In genomic region chr12:28693738-28694137, GRCm38 (mm10) we compare ENCODE assay signal across 20 mouse cellular contexts.
"Had no signal": no experiment of that assay in that cellular context is flagged by ENCODE, and none has a peak within 500 bp of the region (broad histone marks: within the 10 kb centered on the region; RNA-seq: fewer than 3 reads in every experiment).

No protein-coding gene starts in this region.

- H3K27me3 ChIP-seq: hindbrain, embryonic 12.5 days; intestine, embryonic 15.5 days; limb, embryonic 12.5 days had no signal

- H3K9ac ChIP-seq: heart, embryonic 12.5 days; hindbrain, embryonic 12.5 days; hindbrain, embryonic 14.5 days; intestine, embryonic 15.5 days; limb, embryonic 12.5 days had no signal

- H3K27ac ChIP-seq: gastrocnemius, adult 2 months; heart, embryonic 10.5 days; hindbrain, embryonic 10.5 days; hindbrain, embryonic 12.5 days; hindbrain, embryonic 14.5 days; intestine, embryonic 15.5 days; limb, embryonic 10.5 days; limb, embryonic 12.5 days had no signal

- H3K4me1 ChIP-seq: limb, embryonic 12.5 days had no signal

- H3K9me3 ChIP-seq: heart, embryonic 10.5 days; heart, embryonic 12.5 days; hindbrain, embryonic 10.5 days; hindbrain, embryonic 12.5 days; intestine, embryonic 15.5 days; limb, embryonic 10.5 days; limb, embryonic 12.5 days had no signal

- H3K4me2 ChIP-seq: heart, embryonic 12.5 days; hindbrain, embryonic 12.5 days; hindbrain, embryonic 14.5 days; intestine, embryonic 15.5 days; limb, embryonic 12.5 days had no signal

- H3K4me3 ChIP-seq: gastrocnemius, adult 2 months; heart, embryonic 10.5 days; heart, embryonic 12.5 days; hindbrain, embryonic 10.5 days; hindbrain, embryonic 12.5 days; intestine, embryonic 15.5 days; left cerebral cortex, adult 2 months; limb, embryonic 10.5 days; limb, embryonic 12.5 days had no signal

- ATAC-seq: hindbrain, embryonic 16.5 days; inflammation-experienced regulatory T-cells, adult 6 months; intestine, embryonic 15.5 days; intestine, postnatal 0 days had no signal

- DNase-seq: gastrocnemius, postnatal 10 days; gastrocnemius, postnatal 25 days; heart, postnatal 10 days; heart, postnatal 4 days; kidney, postnatal 10 days; kidney, postnatal 4 days; liver had no signal
